Mouse (Mus musculus) small intestine, adult 2 months (tissue): ENCODE data around the gene Cacna1e. TPM values are rescaled to one million over a fixed set of nuclear protein-coding genes. Genes with fewer than 3 reads are reported as not detected.

Source experiments
- H3K27ac ChIP-seq: fragments of 200-500 bp; 2 replicates; pipeline ENCODE4 v1.5.1; 2012; ENCODE audit warnings: low read depth, low read length, control low read depth, inconsistent platforms; ENCODE audit not compliant: insufficient read depth
- H3K27me3 ChIP-seq: fragments of 200-500 bp; 2 replicates; pipeline ENCODE4 v1.6.1; 2012; ENCODE audit warnings: mild to moderate bottlenecking, moderate library complexity, low read length, inconsistent platforms; ENCODE audit not compliant: control insufficient read depth, insufficient read depth
- H3K36me3 ChIP-seq: fragments of 200-500 bp; 2 replicates; pipeline ENCODE4 v1.6.1; 2012; ENCODE audit warnings: mild to moderate bottlenecking, low read length, control low read depth, inconsistent platforms; ENCODE audit not compliant: control insufficient read depth, insufficient read depth
- H3K4me1 ChIP-seq: fragments of 200-500 bp; 2 replicates; pipeline ENCODE4 v1.6.1; 2012; ENCODE audit warnings: low read length, inconsistent platforms, mixed read lengths; ENCODE audit not compliant: control insufficient read depth, insufficient read depth, insufficient read length
- H3K4me3 ChIP-seq: fragments of 200-500 bp; 2 replicates; pipeline ENCODE4 v1.5.1; 2012; ENCODE audit warnings: low read depth, mild to moderate bottlenecking, control low read depth, inconsistent platforms, low read length, moderate library complexity
- CTCF ChIP-seq: fragments of 200-500 bp; IDR thresholded peaks from 2 replicates; pipeline ENCODE4 v1.5.1; 2012; ENCODE audit warnings: low read depth, mild to moderate bottlenecking, control low read depth, inconsistent platforms, low read length, moderate library complexity, mixed read lengths; ENCODE audit not compliant: insufficient replicate concordance, insufficient read length; ENCODE audit errors: extremely low read depth
- POLR2A ChIP-seq: fragments of 200-500 bp; IDR thresholded peaks from 2 replicates; pipeline ENCODE4 v1.6.1; 2012; ENCODE audit warnings: low read depth, mild to moderate bottlenecking, control low read depth, inconsistent platforms, low read length, moderate library complexity
- WGBS: fragments of 180-500 bp; shearing (Covaris S2); methylation state at CpG from one replicate; pipeline ENCODE4 v1.1.7; 2018; 5-methylcytosine and 5-hydroxymethylcytosine counted together
- polyA plus RNA-seq: library from polyadenylated mRNA; depleted of rRNA; stranded (reverse); fragments of >200 nt; gene quantifications from 2 replicates; pipeline ENCODE4 v1.2.3, GENCODE M21; 2012

The Cacna1e gene
- polyA plus RNA-seq, 1 experiment, result 0.76 TPM

DNA sequence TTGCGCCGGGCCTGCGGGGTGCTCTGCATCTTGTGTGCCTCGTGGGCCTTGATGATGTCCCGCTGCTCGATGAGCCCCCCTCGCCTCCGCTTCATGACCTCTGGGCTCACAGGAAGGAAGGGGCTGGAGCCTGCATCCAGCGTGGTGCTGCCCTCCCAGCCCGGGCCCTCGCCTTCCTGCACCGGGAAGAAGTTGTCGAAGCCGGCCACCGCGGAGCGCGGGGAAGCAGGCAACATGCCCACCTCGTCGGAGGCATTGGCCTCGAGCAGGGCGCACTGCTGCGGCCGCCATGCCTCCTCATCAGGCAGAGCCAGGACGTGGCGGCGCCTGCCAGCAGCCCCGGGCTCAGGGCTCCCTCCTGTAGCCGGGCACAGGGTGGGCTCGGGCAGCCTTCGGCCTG is 85.0 kb downstream of the Cacna1e start:
- Histone ChIP-seq H3K36me3 (no peaks in the 10 kb centered on the region), H3K4me3 (no peak overlapping the region), H3K27ac (no peak overlapping the region), H3K27me3 (no peaks in the 10 kb centered on the region), H3K4me1 (no peaks in the 10 kb centered on the region)
- TF ChIP-seq CTCF (no peak), POLR2A (no peak)
- 75% methylated on average over 31 of the region's 31 CpGs for WGBS

GRCm38 (mm10) chr1:154798771-154799170 is 85.5 kb downstream of the Cacna1e start:
- H3K4me1 ChIP-seq, result no peaks in the 10 kb centered on the region
- WGBS, result 82% methylated on average over 2 of the region's 2 CpGs
- no peaks in the 10 kb centered on the region for H3K27me3 ChIP-seq
- no peak for TF ChIP-seq POLR2A
- TF ChIP-seq CTCF, result no peak
- H3K4me3 ChIP-seq, result no peak overlapping the region
- no peak overlapping the region for H3K27ac ChIP-seq
- no peaks in the 10 kb centered on the region for H3K36me3 ChIP-seq

GRCm38 (mm10) chr1:154796685-154797084 is 87.6 kb downstream of the Cacna1e start:
- H3K4me3 ChIP-seq, result no peak overlapping the region
- H3K36me3 ChIP-seq, result no peaks in the 10 kb centered on the region
- no peaks in the 10 kb centered on the region for H3K27me3 ChIP-seq
- H3K27ac ChIP-seq, result no peak overlapping the region
- TF ChIP-seq CTCF, result peak; percentile 48; the same call in 1 of the 2 replicates
- TF ChIP-seq POLR2A, result no peak
- H3K4me1 ChIP-seq, result peaks cover 3% of the 10 kb centered on the region; the same call in 1 of the 2 replicates
- 54% methylated on average over 2 of the region's 2 CpGs for WGBS

- H3K4me1 ChIP-seq, result peaks cover 3% of the 10 kb centered on the region; the same call in 1 of the 2 replicates
- no peak overlapping the region; the same call in 1 of the 2 replicates for H3K27ac ChIP-seq
- no peak for TF ChIP-seq CTCF
- no peak overlapping the region for H3K4me3 ChIP-seq
- no peaks in the 10 kb centered on the region for H3K36me3 ChIP-seq
- 70% methylated on average over 8 of the region's 8 CpGs for WGBS
- no peaks in the 10 kb centered on the region for H3K27me3 ChIP-seq
Observed at GRCm38 (mm10) chr1:154794518-154794951, 89.8 kb downstream of the Cacna1e start.

- no peak overlapping the region for H3K4me3 ChIP-seq
- no peaks in the 10 kb centered on the region for H3K36me3 ChIP-seq
- H3K27me3 ChIP-seq, result no peaks in the 10 kb centered on the region
- H3K27ac ChIP-seq, result no peak overlapping the region
- WGBS, result 52% methylated on average over 13 of the region's 13 CpGs
- peaks cover 3% of the 10 kb centered on the region; the same call in 1 of the 2 replicates for H3K4me1 ChIP-seq
- TF ChIP-seq CTCF, result no peak
- TF ChIP-seq POLR2A, result no peak
Observed at GRCm38 (mm10) chr1:154791544-154792174, 92.6 kb downstream of the Cacna1e start.

DNA sequence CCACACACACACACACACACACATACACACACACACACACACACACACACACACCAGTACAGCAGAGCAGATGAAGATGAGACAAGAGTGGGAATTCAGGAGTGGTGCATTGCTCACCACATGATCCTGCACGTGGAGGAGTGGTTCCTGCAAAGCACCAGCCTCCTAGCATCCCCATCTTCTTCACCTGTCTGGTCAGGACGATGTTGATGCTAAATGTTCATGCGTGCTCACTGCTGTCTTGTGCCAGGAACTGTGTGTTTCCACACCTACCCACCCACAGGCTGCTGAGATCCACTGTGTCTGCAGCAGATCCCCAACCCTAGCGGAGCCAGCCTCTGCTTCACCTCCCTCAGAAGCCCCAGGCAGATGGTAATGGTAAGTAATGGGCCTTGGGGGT is 95.8 kb downstream of the Cacna1e start:
- Histone ChIP-seq H3K4me1 (peaks cover 3% of the 10 kb centered on the region; the same call in 1 of the 2 replicates), H3K4me3 (no peak overlapping the region), H3K27ac (no peak overlapping the region), H3K27me3 (no peaks in the 10 kb centered on the region), H3K36me3 (no peaks in the 10 kb centered on the region)
- WGBS, result 79% methylated on average over 4 of the region's 4 CpGs
- TF ChIP-seq POLR2A, result no peak

- H3K27ac ChIP-seq, result no peak overlapping the region
- 5% methylated on average over 5 of the region's 5 CpGs for WGBS
- H3K36me3 ChIP-seq, result no peaks in the 10 kb centered on the region
- H3K4me3 ChIP-seq, result no peak overlapping the region
- peaks cover 3% of the 10 kb centered on the region; the same call in 1 of the 2 replicates for H3K4me1 ChIP-seq
- TF ChIP-seq POLR2A, result no peak
- TF ChIP-seq CTCF, result peak; percentile 75; the same call in 1 of the 2 replicates
- H3K27me3 ChIP-seq, result no peaks in the 10 kb centered on the region
Observed at GRCm38 (mm10) chr1:154788069-154788468, 96.2 kb downstream of the Cacna1e start.
